Mouse (Mus musculus) erythroblast, embryonic 14.5 days (primary cell): ENCODE measurements around the gene B430305J03Rik.

ENCODE experiments used
- GATA1 ChIP-seq: IDR thresholded peaks from 2 replicates; pipeline ENCODE4 v1.6.1; 2012; ENCODE audit warnings: low read length, inconsistent platforms, mixed read lengths
- TAL1 ChIP-seq: IDR thresholded peaks from 3 replicates; pipeline ENCODE4 v1.6.1; 2012; ENCODE audit warnings: low read length, inconsistent platforms, mixed read lengths

DNA sequence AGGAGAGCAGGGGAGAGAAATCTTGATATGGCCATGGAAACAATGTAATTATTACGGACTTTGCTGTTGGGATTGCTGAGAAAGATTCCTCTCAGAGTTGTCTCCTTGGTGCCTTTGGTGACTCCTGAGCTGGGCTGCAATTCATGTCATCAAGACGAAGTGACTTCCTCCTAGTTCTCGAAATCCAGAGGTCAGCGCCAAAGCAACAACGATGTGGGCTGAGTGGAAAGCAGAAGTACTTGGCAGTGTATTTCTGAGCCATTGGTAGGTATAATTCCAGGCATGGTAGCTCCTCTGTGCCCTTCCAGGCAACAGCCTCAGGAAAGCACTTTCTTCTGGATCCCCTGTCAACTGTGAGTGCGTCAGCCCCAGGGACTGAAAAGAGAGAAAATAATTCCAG lies 44.1 kb downstream of the B430305J03Rik start:
- no peak for TF ChIP-seq GATA1
- no peak for TF ChIP-seq TAL1
